Mouse (Mus musculus) midbrain, embryonic 11.5 days (tissue): ENCODE measurements around the gene Sh3rf1. TPM values are rescaled to one million over a fixed set of nuclear protein-coding genes. Genes with fewer than 3 reads are reported as not detected.

Source experiments
- ATAC-seq: fragments of 200-750 bp; cut with Nextera tagmentation; 2 replicates; pipeline ENCODE4 v1.8.0; 2017; ENCODE audit warnings: moderate TSS enrichment, moderate library complexity; ENCODE audit not compliant: low FRiP score
- DNase-seq: peaks from one replicate; pipeline ENCODE4 v3.0.0; 2015; ENCODE audit warnings: low spot score; ENCODE audit errors: missing footprints
- H3K27ac ChIP-seq: fragments of 300-500 bp; sonication (generic); 2 replicates; pipeline ENCODE4 v1.5.1; 2014; ENCODE audit warnings: low read depth, low read length
- H3K27me3 ChIP-seq: fragments of 300-500 bp; sonication (generic); 2 replicates; pipeline ENCODE4 v1.6.1; 2014; ENCODE audit warnings: mild to moderate bottlenecking, low read length, moderate library complexity, mixed read lengths; ENCODE audit not compliant: control insufficient read depth, insufficient read depth
- H3K36me3 ChIP-seq: fragments of 300-500 bp; sonication (generic); 2 replicates; pipeline ENCODE4 v1.6.1; 2014; ENCODE audit warnings: mild to moderate bottlenecking, low read length, moderate library complexity, mixed read lengths; ENCODE audit not compliant: control insufficient read depth, insufficient read depth
- H3K4me1 ChIP-seq: fragments of 300-500 bp; sonication (generic); 2 replicates; pipeline ENCODE4 v1.6.1; 2014; ENCODE audit warnings: low read length; ENCODE audit not compliant: control insufficient read depth, insufficient read depth
- H3K4me2 ChIP-seq: fragments of 300-500 bp; sonication (generic); 2 replicates; pipeline ENCODE4 v1.6.1; 2014; ENCODE audit warnings: mild to moderate bottlenecking, moderate library complexity
- H3K4me3 ChIP-seq: fragments of 300-500 bp; sonication (generic); 2 replicates; pipeline ENCODE4 v1.5.1; 2014; ENCODE audit warnings: low read depth, low read length
- H3K9ac ChIP-seq: fragments of 300-500 bp; sonication (generic); 2 replicates; pipeline ENCODE4 v1.6.1; 2014; ENCODE audit warnings: low read length
- H3K9me3 ChIP-seq: fragments of 300-500 bp; sonication (generic); 2 replicates; pipeline ENCODE4 v1.6.1; 2016; ENCODE audit warnings: low read length; ENCODE audit not compliant: control insufficient read depth
- WGBS: fragments of 180-500 bp; shearing (Covaris S2); extraction: QIAGEN DNeasy Blood & Tissue Kit; methylation state at CpG from one replicate; pipeline ENCODE4 v1.1.7; 2014; 5-methylcytosine and 5-hydroxymethylcytosine counted together
- polyA plus RNA-seq: library from polyadenylated mRNA; unstranded; fragments of >200 nt; fragmentation: Nextera tagmentation; extraction: Ambion mirVana; gene quantifications from 2 replicates; pipeline ENCODE4 v1.2.1, GENCODE M21; 2014

Sh3rf1 gene
- polyA plus RNA-seq, 1 experiment from 2014 or later: 18.5 TPM

DNA sequence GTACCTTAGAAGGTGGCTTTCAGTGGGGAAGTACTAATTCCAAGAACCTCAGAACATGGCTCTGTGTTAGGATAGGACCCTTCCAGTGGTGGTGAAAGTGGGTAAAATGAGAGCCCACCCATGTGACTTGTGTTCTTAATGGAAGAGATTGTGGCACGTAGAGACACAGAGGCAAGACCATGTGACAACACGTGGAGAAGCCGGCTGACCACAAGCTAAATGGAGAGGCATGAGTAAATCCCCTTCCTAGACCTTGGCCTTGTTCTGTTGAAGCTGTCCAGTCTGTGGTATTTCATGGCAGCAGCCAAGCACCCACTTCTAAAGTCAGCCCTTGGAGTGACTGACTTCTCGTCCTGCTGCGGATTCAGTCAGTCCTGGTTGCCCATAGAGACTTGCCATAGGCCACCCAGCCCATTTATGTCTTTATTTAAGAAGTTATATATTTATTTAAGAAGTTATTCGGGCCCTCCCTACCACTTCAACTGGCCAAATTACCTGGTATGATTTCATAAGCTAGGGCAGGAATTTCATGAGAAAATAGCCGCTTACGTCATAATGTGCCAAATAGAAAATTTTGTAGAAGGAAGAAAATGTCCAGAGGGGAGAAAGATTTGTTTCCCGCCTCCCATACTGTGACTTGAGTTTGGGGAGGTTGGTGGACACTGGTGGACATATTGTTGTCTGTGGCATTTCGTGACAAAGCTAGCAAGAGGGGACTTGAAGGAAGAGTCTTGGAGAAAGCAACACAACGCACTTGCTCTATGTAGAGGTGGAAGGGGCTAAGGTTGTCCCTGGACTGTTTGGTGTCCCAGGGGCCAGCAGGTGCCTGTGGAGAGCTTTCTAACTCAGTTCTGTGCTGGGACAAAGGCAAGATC, 7.4 kb downstream of the Sh3rf1 start:
- no peak overlapping the region for H3K27ac ChIP-seq
- no peaks in the 10 kb centered on the region for H3K36me3 ChIP-seq
- H3K9ac ChIP-seq: no peak overlapping the region
- peaks cover 14% of the 10 kb centered on the region for H3K4me1 ChIP-seq
- no peak overlapping the region for H3K4me3 ChIP-seq
- WGBS: 95% methylated on average over 11 of the region's 11 CpGs
- ATAC-seq (no peak), DNase-seq (peak; percentile 54)
- H3K9me3 ChIP-seq: no peaks in the 10 kb centered on the region
- no peaks in the 10 kb centered on the region for H3K27me3 ChIP-seq
- H3K4me2 ChIP-seq: no peak overlapping the region

- no peaks in the 10 kb centered on the region for H3K27me3 ChIP-seq
- ATAC-seq (no peak), DNase-seq (peak; percentile 71)
- no peak overlapping the region for H3K4me3 ChIP-seq
- H3K4me1 ChIP-seq: 0 out of 2 replicates have a peak, but pooled peaks cover 3% of the 10 kb centered on the region
- 88% methylated on average over 5 of the region's 5 CpGs for WGBS
- H3K36me3 ChIP-seq: no peaks in the 10 kb centered on the region
- no peak overlapping the region for H3K4me2 ChIP-seq
- no peaks in the 10 kb centered on the region for H3K9me3 ChIP-seq
- no peak overlapping the region for H3K9ac ChIP-seq
- H3K27ac ChIP-seq: no peak overlapping the region
Measured at GRCm38 (mm10) chr8:61235499-61235898, 11.8 kb downstream of the Sh3rf1 start.

GRCm38 (mm10) chr8:61236506-61237268, 13.0 kb downstream of the Sh3rf1 start:
- ATAC-seq: no peak
- Histone ChIP-seq H3K4me2 (no peak overlapping the region), H3K4me1 (0 out of 2 replicates have a peak, but pooled peaks cover 3% of the 10 kb centered on the region), H3K27me3 (no peaks in the 10 kb centered on the region), H3K27ac (no peak overlapping the region), H3K9ac (no peak overlapping the region), H3K9me3 (no peaks in the 10 kb centered on the region), H3K4me3 (no peak overlapping the region), H3K36me3 (no peaks in the 10 kb centered on the region)
- peak; percentile 80 for DNase-seq
- WGBS: 80% methylated on average over 9 of the region's 9 CpGs

- Histone ChIP-seq H3K4me3 (no peak overlapping the region), H3K4me2 (no peak overlapping the region), H3K4me1 (0 out of 2 replicates have a peak, but pooled peaks cover 3% of the 10 kb centered on the region), H3K9ac (no peak overlapping the region), H3K27me3 (no peaks in the 10 kb centered on the region), H3K9me3 (no peaks in the 10 kb centered on the region; the same call in 1 of the 2 replicates), H3K36me3 (no peaks in the 10 kb centered on the region), H3K27ac (no peak overlapping the region)
- ATAC-seq (no peak), DNase-seq (peak; percentile 84)
- WGBS: 73% methylated on average over 3 of the region's 3 CpGs
Measured at GRCm38 (mm10) chr8:61239576-61239975, 15.9 kb downstream of the Sh3rf1 start.

DNA sequence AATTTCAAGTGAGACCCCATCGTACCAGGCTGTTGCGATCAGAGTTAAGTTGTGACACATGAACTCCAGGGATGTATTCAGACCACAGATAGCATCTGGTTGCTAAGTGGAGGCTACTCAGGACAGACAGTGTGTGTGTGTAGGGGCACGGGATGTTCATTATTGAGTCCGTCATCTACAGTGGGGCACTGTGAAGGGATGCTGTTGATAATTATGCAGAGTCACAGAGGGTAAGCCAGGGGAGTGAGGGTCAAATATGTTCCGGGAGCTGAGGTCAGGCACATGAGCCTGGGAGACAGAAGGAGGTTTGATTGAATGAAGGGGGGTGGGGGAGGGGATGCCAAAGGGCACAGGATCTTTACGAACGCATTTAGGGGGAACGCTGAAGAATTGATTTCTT, 17.6 kb downstream of the Sh3rf1 start:
- Histone ChIP-seq H3K4me3 (no peak overlapping the region), H3K36me3 (no peaks in the 10 kb centered on the region), H3K27ac (no peak overlapping the region), H3K9ac (no peak overlapping the region), H3K9me3 (no peaks in the 10 kb centered on the region; the same call in 1 of the 2 replicates), H3K27me3 (no peaks in the 10 kb centered on the region), H3K4me2 (no peak overlapping the region), H3K4me1 (no peaks in the 10 kb centered on the region)
- WGBS: 69% methylated on average over 8 of the region's 8 CpGs
- DNase-seq (peak; percentile 79), ATAC-seq (peak; percentile 83)

DNA sequence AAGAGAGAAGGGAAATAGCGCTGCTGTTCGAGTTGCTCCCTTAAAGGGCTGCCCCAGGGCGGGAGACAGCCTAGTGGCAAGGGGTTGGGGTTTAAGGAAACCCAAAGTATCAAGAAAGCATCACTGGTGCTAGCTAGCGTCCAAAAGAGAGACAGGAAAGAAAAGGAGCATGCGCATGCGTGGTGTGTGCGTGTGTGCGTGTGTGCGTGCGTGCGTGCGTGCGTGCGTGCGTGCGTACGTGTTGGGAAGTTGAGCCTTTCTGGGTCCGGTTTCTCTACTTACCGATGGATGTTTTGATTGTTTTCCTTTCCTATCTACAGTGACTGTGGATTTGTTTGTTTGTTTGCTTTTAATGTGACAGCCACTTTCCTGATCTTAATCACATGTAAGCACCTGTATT, 19.2 kb downstream of the Sh3rf1 start:
- H3K36me3 ChIP-seq: no peaks in the 10 kb centered on the region
- no peak overlapping the region for H3K4me3 ChIP-seq
- H3K4me2 ChIP-seq: no peak overlapping the region
- peaks cover 4% of the 10 kb centered on the region; the same call in 1 of the 2 replicates for H3K4me1 ChIP-seq
- no peak for DNase-seq
- no peaks in the 10 kb centered on the region; the same call in 1 of the 2 replicates for H3K9me3 ChIP-seq
- 96% methylated on average over 19 of the region's 19 CpGs for WGBS
- H3K27me3 ChIP-seq: no peaks in the 10 kb centered on the region
- no peak for ATAC-seq
- no peak overlapping the region for H3K9ac ChIP-seq
- no peak overlapping the region for H3K27ac ChIP-seq

- DNase-seq (no peak), ATAC-seq (no peak)
- Histone ChIP-seq H3K27me3 (no peaks in the 10 kb centered on the region), H3K4me1 (peaks cover 4% of the 10 kb centered on the region; the same call in 1 of the 2 replicates), H3K27ac (no peak overlapping the region), H3K9ac (no peak overlapping the region), H3K36me3 (no peaks in the 10 kb centered on the region), H3K9me3 (no peaks in the 10 kb centered on the region; the same call in 1 of the 2 replicates), H3K4me3 (no peak overlapping the region), H3K4me2 (no peak overlapping the region)
- WGBS: 92% methylated on average over 5 of the region's 5 CpGs
Measured at GRCm38 (mm10) chr8:61243491-61243890, 19.8 kb downstream of the Sh3rf1 start.

GRCm38 (mm10) chr8:61244157-61244556, 20.5 kb downstream of the Sh3rf1 start:
- WGBS: 94% methylated on average over 7 of the region's 7 CpGs

More at GRCm38 (mm10) chr8:61244157-61244556, 20.5 kb downstream of the Sh3rf1 start:
- ATAC-seq (no peak), DNase-seq (no peak)
- H3K4me1 ChIP-seq: peaks cover 4% of the 10 kb centered on the region; the same call in 1 of the 2 replicates
- no peak overlapping the region for H3K27ac ChIP-seq
- H3K4me2 ChIP-seq: no peak overlapping the region
- no peak overlapping the region for H3K4me3 ChIP-seq
- no peak overlapping the region for H3K9ac ChIP-seq
- H3K36me3 ChIP-seq: no peaks in the 10 kb centered on the region
- H3K27me3 ChIP-seq: no peaks in the 10 kb centered on the region
- no peaks in the 10 kb centered on the region; the same call in 1 of the 2 replicates for H3K9me3 ChIP-seq
